Mouse (Mus musculus) heart, embryonic 11.5 days (tissue): ENCODE data around the gene Esx1. TPM values are rescaled to one million over a fixed set of nuclear protein-coding genes. Genes with fewer than 3 reads are reported as not detected.

ENCODE experiments used
- ATAC-seq: fragments of 200-750 bp; cut with Nextera tagmentation; replicated peaks from 2 replicates; pipeline ENCODE4 v1.8.0; 2017; ENCODE audit warnings: moderate library complexity; ENCODE audit not compliant: insufficient number of reproducible peaks, low FRiP score, low TSS enrichment
- H3K27ac ChIP-seq: fragments of 300-500 bp; sonication (generic); 2 replicates; pipeline ENCODE4 v1.5.1; 2014; ENCODE audit warnings: mild to moderate bottlenecking, low read depth, low read length
- H3K27me3 ChIP-seq: fragments of 300-500 bp; sonication (generic); 2 replicates; pipeline ENCODE4 v1.6.1; 2014; ENCODE audit warnings: mild to moderate bottlenecking, low read length, mixed read lengths; ENCODE audit not compliant: control insufficient read depth, insufficient read depth
- H3K36me3 ChIP-seq: fragments of 300-500 bp; sonication (generic); 2 replicates; pipeline ENCODE4 v1.6.1; 2014; ENCODE audit warnings: mild to moderate bottlenecking, low read length, moderate library complexity, mixed read lengths; ENCODE audit not compliant: control insufficient read depth, insufficient read depth
- H3K4me1 ChIP-seq: fragments of 300-500 bp; sonication (generic); 2 replicates; pipeline ENCODE4 v1.6.1; 2014; ENCODE audit warnings: low read length; ENCODE audit not compliant: control insufficient read depth, insufficient read depth
- H3K4me2 ChIP-seq: fragments of 300-500 bp; sonication (generic); 2 replicates; pipeline ENCODE4 v1.6.1; 2014; ENCODE audit warnings: mild to moderate bottlenecking, moderate library complexity
- H3K4me3 ChIP-seq: fragments of 300-500 bp; sonication (generic); 2 replicates; pipeline ENCODE4 v1.5.1; 2014; ENCODE audit warnings: low read depth, low read length
- H3K9ac ChIP-seq: fragments of 300-500 bp; sonication (generic); 2 replicates; pipeline ENCODE4 v1.6.1; 2014; ENCODE audit warnings: mild to moderate bottlenecking, low read depth, low read length, moderate library complexity
- H3K9me3 ChIP-seq: fragments of 300-500 bp; sonication (generic); replicated peaks from 2 replicates; pipeline ENCODE4 v1.6.1; 2016; ENCODE audit warnings: low read length; ENCODE audit not compliant: control insufficient read depth
- WGBS: fragments of 180-500 bp; shearing (Covaris S2); extraction: QIAGEN DNeasy Blood & Tissue Kit; methylation state at CpG from one replicate; pipeline ENCODE4 v1.1.7; 2014; ENCODE audit not compliant: insufficient replicate concordance; 5-methylcytosine and 5-hydroxymethylcytosine counted together
- polyA plus RNA-seq: library from polyadenylated mRNA; unstranded; fragments of >200 nt; fragmentation: Nextera tagmentation; extraction: Ambion mirVana; gene quantifications from 2 replicates; pipeline ENCODE4 v1.2.1, GENCODE M21; 2014

Esx1 gene
- not detected in 2 replicates for polyA plus RNA-seq

DNA sequence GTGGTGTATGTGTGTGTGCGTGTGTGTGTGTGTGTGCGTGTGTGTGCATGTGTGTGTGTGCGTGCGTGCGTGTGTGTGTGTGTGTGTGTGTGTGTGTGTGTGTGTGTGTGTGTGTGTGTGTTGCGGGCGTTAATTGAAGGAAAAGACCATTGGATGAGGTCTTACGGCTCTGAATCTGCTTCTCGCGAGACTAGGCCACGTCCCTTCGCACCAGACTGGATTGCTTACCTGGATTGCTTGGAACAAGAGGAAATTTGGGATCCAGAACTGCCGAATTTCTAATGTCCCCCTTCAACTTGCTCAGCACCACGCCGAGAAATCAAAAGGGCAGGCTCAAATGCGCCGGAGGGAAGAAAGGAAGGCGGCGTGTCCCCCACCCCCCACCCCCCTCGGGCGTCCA lies at the start of gene Esx1:
TSS of gene Esx1 (minus strand) at position 366 of the 400 bp plus-strand sequence.
- WGBS: 20% methylated on average over 20 of the region's 21 CpGs
- H3K9me3 ChIP-seq: no peaks in the 10 kb centered on the region
- H3K4me1 ChIP-seq: no peaks in the 10 kb centered on the region
- ATAC-seq: no peak
- H3K4me2 ChIP-seq: no peak within 1 kb of the TSS; the same call in 1 of the 2 replicates
- no peak within 1 kb of the TSS for H3K27ac ChIP-seq
- peaks cover 61% of the 10 kb centered on the region for H3K27me3 ChIP-seq
- H3K36me3 ChIP-seq: no peaks in the 10 kb centered on the region
- 0 out of 2 replicates have a peak within 1 kb of the TSS, but pooled peaks have one; percentile 8 for H3K4me3 ChIP-seq
- no peak within 1 kb of the TSS for H3K9ac ChIP-seq

- no peaks in the 10 kb centered on the region for H3K36me3 ChIP-seq
- no peak for ATAC-seq
Measured at GRCm38 (mm10) chrX:137170021-137170420, 48.1 kb upstream of the Esx1 start.

GRCm38 (mm10) chrX:137167658-137168057 lies 45.8 kb upstream of the Esx1 start:
- Histone ChIP-seq H3K27me3 (no peaks in the 10 kb centered on the region), H3K4me3 (no peak overlapping the region), H3K36me3 (no peaks in the 10 kb centered on the region), H3K4me2 (no peak overlapping the region), H3K9me3 (peaks cover 3% of the 10 kb centered on the region; the same call in 1 of the 2 replicates), H3K4me1 (no peaks in the 10 kb centered on the region), H3K27ac (no peak overlapping the region), H3K9ac (no peak overlapping the region)
- WGBS: 71% methylated on average over 7 of the region's 7 CpGs
- no peak for ATAC-seq

More at GRCm38 (mm10) chrX:137170021-137170420, 48.1 kb upstream of the Esx1 start:
- Histone ChIP-seq H3K9me3 (peaks cover 3% of the 10 kb centered on the region; the same call in 1 of the 2 replicates), H3K4me1 (no peaks in the 10 kb centered on the region), H3K9ac (no peak overlapping the region), H3K4me3 (no peak overlapping the region), H3K4me2 (no peak overlapping the region), H3K27ac (no peak overlapping the region), H3K27me3 (no peaks in the 10 kb centered on the region)
- WGBS: 42% methylated on average over 7 of the region's 7 CpGs

DNA sequence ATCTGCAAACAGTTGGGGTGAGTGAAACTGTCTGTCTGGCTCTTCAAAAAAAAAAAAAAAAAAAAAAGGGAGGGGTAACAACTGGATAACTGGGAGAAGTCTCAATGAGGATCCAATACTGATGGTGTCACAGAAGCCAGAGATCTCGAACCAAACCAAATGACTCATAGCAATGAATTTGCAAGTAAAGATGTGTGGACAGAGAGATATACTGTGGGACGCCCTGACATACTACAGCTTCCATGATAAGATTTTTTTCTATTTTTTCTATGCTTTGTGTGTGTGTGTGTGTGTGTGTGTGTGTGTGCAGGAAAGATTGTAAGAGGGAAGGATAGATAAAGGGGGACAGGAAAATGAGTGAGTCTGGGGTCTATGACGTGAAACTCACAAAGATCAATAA lies 43.7 kb upstream of the Esx1 start:
- no peaks in the 10 kb centered on the region for H3K27me3 ChIP-seq
- no peak overlapping the region for H3K9ac ChIP-seq
- H3K36me3 ChIP-seq: no peaks in the 10 kb centered on the region
- no peak overlapping the region for H3K4me2 ChIP-seq
- H3K4me3 ChIP-seq: no peak overlapping the region
- WGBS: 61% methylated on average over 3 of the region's 3 CpGs
- no peak overlapping the region for H3K27ac ChIP-seq
- H3K9me3 ChIP-seq: peaks cover 3% of the 10 kb centered on the region; the same call in 1 of the 2 replicates
- H3K4me1 ChIP-seq: no peaks in the 10 kb centered on the region
- no peak for ATAC-seq

DNA sequence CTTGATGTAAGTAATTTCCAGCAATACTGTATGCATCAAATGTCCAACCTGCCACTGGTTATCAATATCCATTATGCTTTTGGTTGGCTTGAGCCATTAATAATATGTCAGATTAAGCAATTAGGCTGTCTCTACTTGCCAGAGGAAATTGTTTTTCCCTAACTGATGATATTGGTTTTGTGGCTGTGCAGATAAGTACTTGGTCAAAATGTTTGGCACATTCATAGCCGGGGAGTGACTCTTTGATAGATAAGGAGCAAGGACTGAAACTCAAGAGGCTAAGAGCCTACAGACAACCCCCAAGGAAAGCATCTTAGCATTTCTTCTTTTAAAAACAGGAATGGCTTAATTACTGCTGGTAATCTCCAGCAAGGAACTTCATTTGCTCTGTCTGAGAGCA lies 40.8 kb upstream of the Esx1 start:
- Histone ChIP-seq H3K27ac (no peak overlapping the region), H3K9me3 (no peaks in the 10 kb centered on the region), H3K4me2 (no peak overlapping the region), H3K9ac (no peak overlapping the region), H3K4me3 (no peak overlapping the region), H3K36me3 (no peaks in the 10 kb centered on the region), H3K27me3 (no peaks in the 10 kb centered on the region), H3K4me1 (no peaks in the 10 kb centered on the region)
- no peak for ATAC-seq
- WGBS: 38% methylated on average over 1 of the region's 1 CpGs

DNA sequence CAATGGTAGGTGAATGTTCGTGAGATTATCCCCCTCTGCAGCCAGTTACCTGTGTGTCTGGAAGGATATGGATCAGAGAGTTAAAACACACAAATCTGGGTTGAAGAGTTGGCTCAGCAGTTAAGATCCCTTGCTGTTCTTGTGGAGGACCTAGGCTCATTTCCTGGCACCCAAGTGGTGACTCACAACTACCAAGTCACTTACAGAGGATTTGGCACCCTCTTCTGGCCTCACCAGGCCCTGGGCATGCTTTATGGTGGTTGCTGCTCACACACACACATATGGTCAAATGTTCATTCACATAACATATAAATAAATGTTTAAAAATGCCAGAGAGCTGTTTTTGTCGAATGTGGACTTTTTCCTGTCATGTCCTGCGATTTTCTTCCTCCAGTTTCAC lies 39.1 kb upstream of the Esx1 start:
- H3K27ac ChIP-seq: no peak overlapping the region
- no peaks in the 10 kb centered on the region for H3K36me3 ChIP-seq
- no peaks in the 10 kb centered on the region for H3K9me3 ChIP-seq
- no peak overlapping the region for H3K4me2 ChIP-seq
- no peak overlapping the region for H3K4me3 ChIP-seq
- H3K4me1 ChIP-seq: no peaks in the 10 kb centered on the region
- WGBS: 55% methylated on average over 3 of the region's 3 CpGs
- no peaks in the 10 kb centered on the region for H3K27me3 ChIP-seq
- no peak overlapping the region for H3K9ac ChIP-seq
- ATAC-seq: no peak

DNA sequence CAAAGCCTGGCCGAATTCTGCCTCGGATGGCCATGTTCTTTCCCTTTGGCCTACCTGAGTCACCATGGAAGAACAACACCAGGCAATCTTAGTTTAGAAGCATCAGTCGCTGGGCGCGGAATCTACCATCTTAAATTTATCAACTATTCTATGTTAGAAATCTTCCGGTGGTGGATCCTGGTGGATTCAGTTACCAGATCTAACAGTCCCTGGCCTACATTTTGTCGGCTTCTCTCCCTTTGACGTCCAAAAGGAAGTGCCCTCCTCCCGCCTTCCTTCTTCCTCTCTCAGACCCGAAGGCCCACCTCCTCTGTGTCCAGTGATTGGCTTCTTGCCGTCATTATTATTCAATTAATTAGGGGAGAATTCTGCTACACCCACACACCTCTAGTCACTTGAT lies 27.2 kb upstream of the Esx1 start:
- Histone ChIP-seq H3K4me1 (no peaks in the 10 kb centered on the region), H3K4me3 (no peak overlapping the region), H3K27me3 (no peaks in the 10 kb centered on the region), H3K27ac (no peak overlapping the region), H3K9ac (no peak overlapping the region), H3K36me3 (no peaks in the 10 kb centered on the region), H3K4me2 (no peak overlapping the region), H3K9me3 (no peaks in the 10 kb centered on the region)
- no peak for ATAC-seq
- 79% methylated on average over 11 of the region's 11 CpGs for WGBS

DNA sequence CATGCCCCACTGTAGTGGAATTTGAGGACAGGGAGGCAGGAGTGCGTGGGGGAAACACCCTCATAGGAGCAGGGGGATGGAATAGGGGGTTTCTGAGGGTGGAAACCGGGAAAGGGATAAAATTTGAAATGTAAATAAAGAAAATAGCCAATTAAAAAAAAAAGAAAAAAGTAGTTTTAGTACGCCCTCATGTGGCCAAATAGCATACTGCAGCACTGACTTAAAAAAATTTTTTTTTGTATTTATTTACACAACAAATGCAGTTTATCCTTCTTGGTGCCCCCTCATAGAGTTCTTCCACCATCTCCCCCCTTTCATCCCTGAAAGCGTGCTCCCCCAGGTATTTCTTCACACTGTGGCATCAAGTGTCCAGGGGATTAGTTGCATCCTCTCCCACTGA lies 22.8 kb upstream of the Esx1 start:
- Histone ChIP-seq H3K4me1 (no peaks in the 10 kb centered on the region), H3K9ac (no peak overlapping the region), H3K27ac (no peak overlapping the region), H3K4me2 (no peak overlapping the region), H3K9me3 (no peaks in the 10 kb centered on the region), H3K27me3 (no peaks in the 10 kb centered on the region), H3K4me3 (no peak overlapping the region), H3K36me3 (no peaks in the 10 kb centered on the region)
- WGBS: 25% methylated on average over 4 of the region's 4 CpGs
- ATAC-seq: no peak

DNA sequence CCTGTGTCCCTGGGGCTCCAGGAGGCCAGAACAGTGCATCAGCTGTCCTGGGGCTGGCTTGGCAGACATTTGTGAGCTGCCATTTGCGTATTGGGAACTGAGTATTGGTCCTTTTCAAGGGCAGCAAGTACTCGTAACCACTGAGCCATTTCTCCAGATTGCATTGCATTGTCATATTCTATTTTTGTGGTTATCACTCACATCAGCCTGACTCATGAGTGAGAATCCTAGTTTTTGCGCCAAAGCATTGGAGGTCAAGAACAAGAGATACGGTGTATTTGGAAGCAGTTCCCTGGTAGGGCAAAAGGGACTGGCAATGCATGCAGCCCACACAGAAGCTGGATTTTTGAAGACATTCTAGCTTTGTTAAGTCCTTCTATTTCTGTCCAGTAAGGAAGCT lies 21.8 kb upstream of the Esx1 start:
- Histone ChIP-seq H3K27me3 (no peaks in the 10 kb centered on the region), H3K9me3 (no peaks in the 10 kb centered on the region), H3K9ac (no peak overlapping the region), H3K27ac (no peak overlapping the region), H3K36me3 (no peaks in the 10 kb centered on the region), H3K4me1 (no peaks in the 10 kb centered on the region), H3K4me2 (no peak overlapping the region), H3K4me3 (no peak overlapping the region)
- WGBS: 79% methylated on average over 4 of the region's 4 CpGs
- no peak for ATAC-seq
